In the genomic region with DNA sequence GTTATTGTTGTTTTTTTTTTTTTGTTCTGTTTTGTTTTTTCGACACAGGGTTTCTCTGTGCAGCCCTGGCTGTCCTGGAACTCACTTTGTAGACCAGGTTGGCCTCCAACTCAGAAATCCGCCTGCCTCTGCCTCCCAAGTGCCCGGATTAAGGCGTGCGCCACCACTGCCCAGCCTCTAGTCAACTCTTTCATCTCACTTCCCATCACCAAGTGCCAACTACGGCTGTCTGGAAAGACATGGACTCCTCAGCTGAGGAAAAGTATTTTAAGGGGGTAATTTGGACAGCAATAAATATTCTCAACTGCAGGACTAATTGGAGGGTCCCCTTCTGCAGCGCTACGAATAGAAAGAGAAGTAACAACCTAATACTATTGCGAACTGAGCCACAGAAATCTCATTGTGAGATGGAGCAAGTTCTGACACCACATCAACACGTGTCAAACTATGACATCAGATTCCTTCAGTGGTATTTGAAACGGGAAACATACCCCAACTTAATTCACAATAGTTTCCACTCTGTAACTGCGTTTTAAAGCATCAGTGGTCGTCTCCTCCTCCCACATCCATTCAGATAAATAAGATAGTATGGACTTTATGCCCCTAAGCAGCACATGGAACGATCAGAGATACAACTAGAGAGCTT, we compare ENCODE assay signal across 8 mouse cellular contexts. TPM values are rescaled to one million over a fixed set of nuclear protein-coding genes. Genes with fewer than 3 reads are reported as not detected.
A peak's percentile ranks its signal among the peaks of the same experiment; 100 is the strongest.
DNase-seq lines count a peak whose midpoint lies in the region; ATAC-seq lines count a peak whose summit lies in the region.

No protein-coding gene starts in this region.

- no peak for ATAC-seq in lung, embryonic 15.5 days (ENCODE audit: borderline replicate concordance, extremely low read depth, low FRiP score, low TSS enrichment)
- no peak for ATAC-seq in embryonic facial prominence, embryonic 12.5 days (ENCODE audit: insufficient number of reproducible peaks, insufficient read depth, low FRiP score, low TSS enrichment)
- no peak for ATAC-seq in limb, embryonic 12.5 days (ENCODE audit: insufficient number of reproducible peaks, insufficient read depth, low FRiP score, low TSS enrichment, low read depth)
- ATAC-seq in neural tube, embryonic 15.5 days (ENCODE audit: low FRiP score), result no peak

- H3K9me3 ChIP-seq in lung, embryonic 15.5 days, result no peaks in the 10 kb centered on the region
- H3K9me3 ChIP-seq in embryonic facial prominence, embryonic 12.5 days, result no peaks in the 10 kb centered on the region
- H3K9me3 ChIP-seq in limb, embryonic 12.5 days, result no peaks in the 10 kb centered on the region
- no peaks in the 10 kb centered on the region for H3K9me3 ChIP-seq in neural tube, embryonic 15.5 days (replicated peaks)

- peak overlapping the region; percentile 99 for H3K4me3 ChIP-seq in lung, embryonic 15.5 days
- H3K4me3 ChIP-seq in embryonic facial prominence, embryonic 12.5 days, result peak overlapping the region; percentile 100
- H3K4me3 ChIP-seq in limb, embryonic 12.5 days (replicated peaks), result peak overlapping the region; percentile 100
- H3K4me3 ChIP-seq in neural tube, embryonic 15.5 days (replicated peaks), result peak overlapping the region; percentile 98

- H3K9ac ChIP-seq in lung, embryonic 15.5 days, result peak overlapping the region; percentile 98
- peak overlapping the region; percentile 94 for H3K9ac ChIP-seq in embryonic facial prominence, embryonic 12.5 days
- peak overlapping the region; percentile 98 for H3K9ac ChIP-seq in limb, embryonic 12.5 days (replicated peaks)
- H3K9ac ChIP-seq in neural tube, embryonic 15.5 days (replicated peaks), result peak overlapping the region; percentile 99

- peaks cover 55% of the 10 kb centered on the region for H3K4me1 ChIP-seq in lung, embryonic 15.5 days
- H3K4me1 ChIP-seq in embryonic facial prominence, embryonic 12.5 days, result peaks cover 31% of the 10 kb centered on the region
- H3K4me1 ChIP-seq in limb, embryonic 12.5 days (replicated peaks), result peaks cover 40% of the 10 kb centered on the region
- peaks cover 55% of the 10 kb centered on the region for H3K4me1 ChIP-seq in neural tube, embryonic 15.5 days

- H3K4me2 ChIP-seq in lung, embryonic 15.5 days, result peak overlapping the region; percentile 70
- H3K4me2 ChIP-seq in embryonic facial prominence, embryonic 12.5 days (replicated peaks), result peak overlapping the region; percentile 79
- peak overlapping the region; percentile 92 for H3K4me2 ChIP-seq in limb, embryonic 12.5 days
- peak overlapping the region; percentile 86 for H3K4me2 ChIP-seq in neural tube, embryonic 15.5 days

- WGBS in lung, embryonic 15.5 days, result 32% methylated on average over 14 of the region's 14 CpGs
- 34% methylated on average over 14 of the region's 14 CpGs for WGBS in embryonic facial prominence, embryonic 12.5 days
- WGBS in limb, embryonic 12.5 days, result 32% methylated on average over 14 of the region's 14 CpGs
- WGBS in neural tube, embryonic 15.5 days, result 31% methylated on average over 14 of the region's 14 CpGs

- H3K36me3 ChIP-seq in lung, embryonic 15.5 days, result no peaks in the 10 kb centered on the region
- no peaks in the 10 kb centered on the region for H3K36me3 ChIP-seq in embryonic facial prominence, embryonic 12.5 days
- no peaks in the 10 kb centered on the region for H3K36me3 ChIP-seq in limb, embryonic 12.5 days
- no peaks in the 10 kb centered on the region for H3K36me3 ChIP-seq in neural tube, embryonic 15.5 days

- no peak for DNase-seq in lung, postnatal 14 days
- DNase-seq in c-Kit-positive CD71-positive TER-119-positive erythroid progenitor cells, embryonic 14.5 days (ENCODE audit: low spot score), result no peak
- DNase-seq in spleen, adult 18-20 months, result no peak
- no peak for DNase-seq in thymus, postnatal 14 days

- H3K27me3 ChIP-seq in lung, embryonic 15.5 days, result no peaks in the 10 kb centered on the region
- no peaks in the 10 kb centered on the region for H3K27me3 ChIP-seq in embryonic facial prominence, embryonic 12.5 days
- H3K27me3 ChIP-seq in limb, embryonic 12.5 days, result no peaks in the 10 kb centered on the region
- H3K27me3 ChIP-seq in neural tube, embryonic 15.5 days (replicated peaks), result no peaks in the 10 kb centered on the region; the same call in 1 of the 2 replicates

- H3K27ac ChIP-seq in lung, embryonic 15.5 days, result no peak overlapping the region
- H3K27ac ChIP-seq in embryonic facial prominence, embryonic 12.5 days, result no peak overlapping the region
- no peak overlapping the region for H3K27ac ChIP-seq in limb, embryonic 12.5 days
- H3K27ac ChIP-seq in neural tube, embryonic 15.5 days (replicated peaks), result peak overlapping the region; percentile 93; the same call in 1 of the 2 replicates

RNA-seq across cellular contexts. Expression of gene Scaf4, which starts 1.6 kb away (rescaled TPM):
- polyA plus RNA-seq in lung, embryonic 15.5 days (2015; fragmentation: Nextera tagmentation; extraction: Ambion mirVana), result 23.8 and 25.7 TPM in 2 replicates
- polyA plus RNA-seq in embryonic facial prominence, embryonic 12.5 days (2016; fragmentation: Nextera tagmentation; extraction: Ambion mirVana), result 32.3 and 34.8 TPM in 2 replicates
- 34.1 and 38.1 TPM in 2 replicates for polyA plus RNA-seq in limb, embryonic 12.5 days (2016; fragmentation: Nextera tagmentation; extraction: Ambion mirVana)
- 24.6 and 25.8 TPM in 2 replicates for polyA plus RNA-seq in neural tube, embryonic 15.5 days (2015; fragmentation: Nextera tagmentation; extraction: Ambion mirVana)
